Mouse (Mus musculus) natural killer cell, adult 2 months (primary cell): ENCODE results near the gene Gm17655.
A peak's percentile ranks its signal among the peaks of the same experiment; 100 is the strongest.
"Not testable (repeated sequence)": the region's sequence is repeated elsewhere in the genome, so short reads cannot be mapped to it uniquely, and the experiment has no call there.

Experiments
- DNase-seq, 2 experiments: peaks; one replicate each; pipeline ENCODE4 v3.0.0; 2022; ENCODE audit warnings: low spot score in 2 of 2

Gene Gm17655

DNA sequence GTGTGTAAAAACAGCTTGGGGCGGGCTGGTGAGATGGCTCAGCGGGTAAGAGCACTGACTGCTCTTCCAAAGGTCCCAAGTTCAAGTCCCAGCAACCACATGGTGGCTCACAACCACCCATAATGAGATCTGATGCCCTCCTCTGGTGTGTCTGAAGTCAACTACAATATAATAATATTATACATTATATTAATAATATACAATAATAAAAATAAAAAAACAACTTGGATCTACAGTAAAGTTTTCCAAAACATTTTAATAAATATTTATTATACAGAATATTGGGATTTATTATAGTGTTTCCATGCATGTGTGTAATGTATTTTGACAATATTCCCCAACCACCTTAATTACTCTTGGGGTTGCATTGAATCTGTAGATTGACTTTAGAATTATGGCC, at the start of gene Gm17655:
Gm17655 (minus strand) TSS at position 101 of the 400 bp plus-strand sequence.
- DNase-seq: not testable (repeated sequence)

DNA sequence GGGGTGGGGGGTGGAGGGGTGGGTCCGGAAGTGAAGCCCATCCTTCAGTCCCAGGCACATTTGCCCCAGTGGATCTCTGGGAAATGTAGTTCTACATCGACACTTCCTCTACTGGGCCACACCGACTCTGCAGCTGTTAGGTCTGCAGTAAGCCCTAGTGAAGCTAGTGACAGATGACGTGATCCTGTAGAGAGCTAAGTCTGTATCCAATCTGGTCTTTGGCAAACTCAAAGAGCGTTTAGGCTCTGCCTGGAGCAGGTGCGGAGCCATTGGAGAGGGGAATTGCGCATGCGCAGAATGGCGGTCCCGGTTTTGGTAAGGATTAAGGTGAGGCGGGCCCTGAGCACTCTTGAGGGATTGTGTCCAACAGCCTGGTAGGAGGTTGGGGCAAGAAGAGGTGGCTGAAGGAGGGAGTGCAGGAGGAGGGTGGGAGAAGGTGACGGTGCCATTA, 37.7 kb upstream of the Gm17655 start, which contains the start of gene Zfp605:
Zfp605 (plus strand) TSS at position 102 of the 451 bp plus-strand sequence.
- DNase-seq: peak; percentile 75 to 82

DNA sequence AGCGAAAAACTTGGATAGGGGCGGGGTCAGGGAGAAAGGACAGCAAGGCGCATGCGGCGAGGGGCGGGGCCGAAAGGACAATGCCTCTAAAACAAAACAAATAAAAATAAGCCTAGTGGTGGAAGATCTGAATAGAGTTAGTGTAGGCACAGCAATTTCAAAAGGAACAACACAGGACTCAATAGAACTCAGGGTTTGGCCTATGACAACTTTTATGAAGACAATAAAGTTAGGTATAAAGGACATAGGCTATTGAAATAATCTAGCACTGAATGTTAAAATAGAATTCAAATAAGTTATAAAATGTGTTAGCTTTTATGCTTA, 36.0 kb upstream of the Gm17655 start:
- peak in 1 of 2 experiments; percentile 93 for DNase-seq

DNA sequence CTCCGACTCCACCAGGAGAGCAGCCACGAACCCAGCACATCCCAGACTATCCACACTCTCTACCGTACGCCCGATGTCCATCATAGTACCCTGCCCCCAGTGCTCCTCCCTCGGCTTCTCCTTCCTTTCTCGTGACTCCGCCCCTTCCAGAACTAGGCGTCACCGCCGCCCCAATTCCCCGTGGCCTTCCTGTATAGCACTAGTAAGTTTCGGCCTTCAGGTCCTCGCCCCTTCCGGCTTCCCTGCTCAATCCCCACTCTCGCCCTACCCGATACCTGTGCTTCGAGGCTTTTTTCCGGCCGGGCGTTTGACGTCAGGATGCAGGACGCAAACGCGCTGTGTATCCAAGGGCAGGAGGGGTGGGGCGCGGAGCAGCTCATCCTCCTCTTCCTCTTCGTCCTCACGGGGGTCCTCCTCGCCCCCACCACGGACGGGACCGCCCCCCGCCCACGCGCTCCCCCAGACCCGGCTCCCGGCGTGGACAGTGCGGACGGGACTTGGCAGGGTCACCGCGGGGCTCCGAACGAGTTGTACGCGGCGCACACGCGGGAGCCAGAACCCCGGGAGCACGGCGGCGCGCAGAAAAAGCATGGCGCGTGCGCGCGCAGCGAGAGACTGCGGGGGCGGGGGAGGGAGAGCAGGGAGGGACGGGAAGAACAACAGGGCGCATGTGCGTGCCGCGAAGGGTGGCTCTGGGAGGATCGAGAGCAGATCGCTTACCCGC, 35.4 kb upstream of the Gm17655 start, which contains the start of gene Gtpbp6:
Gtpbp6 (minus strand) TSS at position 617 of the 724 bp plus-strand sequence.
- DNase-seq: peak; percentile 82 to 85

DNA sequence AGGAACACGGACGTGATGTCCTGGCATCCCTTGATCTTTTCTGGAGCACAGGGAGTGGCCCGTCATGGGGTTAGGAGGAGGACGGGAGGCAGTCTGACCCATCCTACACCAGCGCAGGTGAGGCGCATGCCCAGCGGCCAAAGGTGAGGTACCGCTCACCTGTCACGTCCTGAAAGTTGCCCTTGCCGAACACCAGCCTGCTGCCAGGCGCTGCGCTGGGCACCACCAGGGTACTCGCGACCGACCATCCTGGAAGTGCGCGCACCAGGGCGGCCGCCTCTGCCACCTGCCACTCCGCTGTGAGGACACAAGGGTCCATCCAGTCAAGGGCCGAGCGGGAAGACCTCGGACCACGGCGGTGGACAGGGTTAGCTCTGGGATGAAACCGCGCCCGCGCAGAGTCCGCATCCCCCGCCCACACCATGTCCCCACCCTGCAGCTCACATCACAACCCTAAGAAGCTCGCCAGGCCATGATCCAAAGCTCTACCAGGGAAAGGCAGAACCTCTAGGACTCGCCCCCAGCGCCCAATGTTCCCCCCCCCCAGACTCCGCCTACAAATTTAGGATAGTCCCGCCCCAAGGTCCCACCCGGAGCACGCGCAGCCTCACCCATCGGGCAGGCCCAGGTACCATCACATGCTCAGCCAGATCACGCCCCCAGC, 34.7 kb upstream of the Gm17655 start:
- DNase-seq: no peak

DNA sequence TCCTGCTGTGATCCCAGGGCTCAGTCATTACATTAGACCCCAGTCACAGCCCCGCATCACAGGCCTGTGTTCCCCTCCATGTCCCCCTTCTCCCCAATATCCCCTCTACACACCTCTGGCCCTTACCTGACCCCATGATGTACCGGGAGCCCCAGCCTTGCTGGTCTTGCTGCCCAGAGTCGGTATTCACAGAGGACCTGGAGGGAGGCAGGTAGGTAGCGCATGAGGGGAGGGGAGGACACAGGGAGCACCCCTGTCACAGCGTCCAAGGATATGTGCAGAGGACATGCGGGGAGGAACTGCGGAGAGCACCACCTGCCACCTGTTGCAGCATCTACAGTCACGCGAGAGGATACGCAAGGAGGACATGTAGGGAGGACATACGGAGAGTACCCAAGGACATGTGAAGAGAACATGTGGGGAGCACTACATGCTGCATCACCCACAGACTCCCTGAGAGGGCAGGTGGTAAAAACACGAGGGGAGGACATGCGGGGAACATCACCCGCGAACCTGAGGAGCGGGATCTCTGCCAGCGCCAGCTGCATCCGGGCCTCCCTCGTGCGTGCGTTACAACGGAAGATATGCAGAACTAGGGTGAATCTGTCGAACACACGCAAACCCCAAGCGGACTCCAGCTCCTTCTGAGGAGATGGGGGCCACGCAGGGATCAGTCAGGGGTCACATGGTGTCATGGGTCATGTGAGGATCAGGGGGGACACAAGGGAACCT, 34.0 kb upstream of the Gm17655 start:
- DNase-seq: no peak

DNA sequence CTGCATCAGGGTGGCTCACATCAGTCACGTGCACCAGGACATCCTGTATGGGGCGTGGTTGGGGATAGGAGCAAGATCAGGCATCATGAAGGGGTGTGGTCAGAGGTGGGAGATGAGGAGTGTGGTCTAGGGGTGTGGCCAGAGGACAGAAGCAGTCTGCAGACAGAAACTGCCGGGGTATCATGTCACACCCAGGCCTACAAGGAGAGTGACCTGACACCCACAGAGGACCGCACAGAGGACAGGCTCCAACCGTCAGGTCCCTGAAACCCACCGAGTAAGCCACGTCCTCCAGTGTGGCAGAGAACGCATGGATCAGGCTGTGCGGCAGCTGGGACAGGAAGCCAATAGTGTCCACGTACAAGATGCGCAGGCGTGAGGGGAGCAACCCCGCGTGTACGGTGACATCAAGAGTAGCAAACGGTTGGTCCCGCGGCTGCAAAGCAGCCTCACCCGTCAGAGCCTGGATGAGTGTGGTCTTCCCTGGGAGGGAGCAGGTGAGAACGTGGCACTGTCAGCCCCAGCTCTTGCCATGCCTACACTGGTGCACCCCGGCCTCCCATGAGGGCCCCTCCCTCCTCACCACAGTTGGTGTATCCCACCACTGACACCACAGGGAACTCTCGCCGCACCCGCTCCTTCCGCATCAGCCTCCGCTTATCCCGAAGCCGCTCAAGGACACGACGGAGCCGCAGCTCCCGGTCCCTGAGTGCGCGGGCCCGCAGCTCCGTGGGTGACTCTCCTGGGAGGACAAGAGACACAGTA, 32.5 kb upstream of the Gm17655 start:
- no peak for DNase-seq

DNA sequence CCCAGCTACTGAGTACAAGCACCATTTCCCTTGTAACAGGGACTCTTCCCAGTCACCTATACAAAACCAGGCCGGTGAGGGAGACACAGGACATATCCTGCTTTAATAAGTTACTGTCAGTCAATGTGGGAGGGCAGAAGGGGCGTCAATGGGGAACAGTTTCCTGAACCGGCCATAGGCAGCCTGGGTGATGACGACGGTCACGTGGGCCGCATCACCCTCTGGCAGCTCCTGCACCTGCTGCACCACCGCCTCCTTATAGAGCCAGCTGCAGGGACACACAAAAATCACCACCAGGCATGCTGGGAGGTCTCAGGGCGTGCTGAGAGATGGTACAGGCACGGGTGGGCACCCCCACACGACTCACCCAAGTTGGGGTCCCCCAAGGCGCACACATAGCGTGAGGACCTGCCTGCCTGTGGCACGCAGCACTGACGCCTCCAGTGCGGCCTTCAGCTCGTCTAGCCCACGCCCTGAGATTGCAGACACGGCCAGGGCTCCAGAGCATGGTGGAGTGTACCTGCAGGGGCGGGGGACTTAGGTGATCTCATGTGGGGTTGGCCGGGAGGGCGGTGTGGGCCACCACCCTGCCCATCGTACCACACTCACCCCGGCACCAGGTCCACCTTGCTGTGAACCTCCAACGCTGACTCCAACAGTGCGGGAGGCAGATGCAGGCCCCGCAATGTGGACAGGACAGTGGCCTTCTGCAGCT, 31.7 kb upstream of the Gm17655 start:
- DNase-seq: no peak

DNA sequence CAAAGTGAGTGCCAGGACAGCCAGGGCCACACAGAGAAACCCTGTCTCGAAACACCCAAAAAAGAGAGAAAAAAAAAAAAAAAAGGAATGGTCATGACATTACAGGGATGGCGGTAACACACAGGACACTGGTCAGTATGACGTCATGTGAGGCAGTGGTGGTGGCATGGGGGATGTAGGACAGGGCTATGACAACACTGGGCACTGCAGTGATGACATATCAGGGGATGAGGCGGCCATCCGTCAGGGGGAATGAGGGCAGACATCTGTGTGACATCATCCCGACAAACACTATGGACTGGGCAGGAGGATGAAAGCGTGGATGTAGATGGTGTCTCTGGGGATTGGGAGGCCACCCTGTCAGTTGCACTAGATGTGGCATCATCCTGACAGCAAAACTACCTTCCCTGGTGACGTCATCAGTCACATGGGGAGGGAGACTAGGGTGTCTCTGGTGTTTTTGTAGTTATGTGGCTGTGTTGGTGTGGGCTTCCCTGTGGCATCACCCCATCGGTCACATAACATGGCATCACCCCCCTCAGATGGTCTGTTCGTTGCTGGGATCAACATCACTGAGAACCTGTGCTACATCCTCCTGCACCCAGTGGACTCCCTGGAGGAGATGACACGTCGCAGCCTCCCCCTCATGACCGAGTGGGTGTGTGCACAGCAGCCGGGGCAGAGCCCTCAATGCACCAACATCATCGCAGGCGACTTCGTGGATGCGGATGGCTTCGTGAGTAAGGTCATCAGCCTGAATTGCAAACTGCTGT, 30.7 kb upstream of the Gm17655 start:
- DNase-seq: no peak

DNA sequence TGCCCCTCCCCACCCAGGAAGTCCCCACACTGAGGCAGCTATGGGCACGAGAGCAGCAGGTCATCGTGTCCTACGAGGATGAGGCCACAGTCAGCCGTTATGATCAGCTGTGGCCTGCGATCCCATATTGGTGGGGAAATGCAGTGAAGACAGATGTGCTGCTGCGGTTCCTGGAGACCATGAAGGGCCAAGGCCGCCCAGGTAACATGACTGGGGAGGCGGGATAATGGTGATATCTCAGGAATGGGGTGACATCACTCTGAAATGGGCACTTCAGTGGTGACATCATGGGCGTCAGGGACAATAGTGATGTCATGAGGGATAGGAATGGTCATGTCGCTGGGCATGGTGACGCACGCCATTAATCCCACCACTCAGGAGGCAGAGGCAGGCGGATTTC, 30.1 kb upstream of the Gm17655 start:
- DNase-seq: no peak

DNA sequence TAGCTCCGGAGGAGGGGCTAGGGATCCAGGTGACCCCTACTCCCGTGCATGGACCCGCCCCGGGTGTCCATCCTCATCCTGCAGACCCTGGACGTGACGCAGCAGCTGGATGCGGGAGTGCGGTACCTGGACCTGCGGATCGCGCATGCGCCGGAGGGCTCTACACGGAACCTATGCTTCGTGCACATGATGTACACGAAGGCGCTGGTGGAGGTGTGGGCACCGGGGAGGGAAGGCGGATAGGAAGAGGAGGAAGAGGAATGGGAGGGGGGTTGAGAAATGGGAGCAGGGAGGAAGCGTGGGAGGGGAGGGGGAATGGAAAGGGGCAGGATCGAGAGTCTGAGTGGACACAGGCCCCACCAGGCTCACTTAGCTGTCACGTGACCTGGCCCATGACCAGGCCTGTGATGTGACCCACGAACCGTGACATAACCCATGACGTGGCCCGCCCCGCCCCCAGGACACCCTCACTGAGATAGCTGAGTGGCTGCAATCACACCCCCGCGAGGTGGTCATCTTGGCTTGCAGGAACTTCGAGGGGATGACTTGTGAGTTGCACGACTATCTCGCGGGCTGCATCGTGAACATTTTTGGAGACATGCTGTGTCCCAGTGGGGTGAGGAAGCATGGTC, 29.5 kb upstream of the Gm17655 start:
- peak in 1 of 2 experiments; percentile 48 for DNase-seq

DNA sequence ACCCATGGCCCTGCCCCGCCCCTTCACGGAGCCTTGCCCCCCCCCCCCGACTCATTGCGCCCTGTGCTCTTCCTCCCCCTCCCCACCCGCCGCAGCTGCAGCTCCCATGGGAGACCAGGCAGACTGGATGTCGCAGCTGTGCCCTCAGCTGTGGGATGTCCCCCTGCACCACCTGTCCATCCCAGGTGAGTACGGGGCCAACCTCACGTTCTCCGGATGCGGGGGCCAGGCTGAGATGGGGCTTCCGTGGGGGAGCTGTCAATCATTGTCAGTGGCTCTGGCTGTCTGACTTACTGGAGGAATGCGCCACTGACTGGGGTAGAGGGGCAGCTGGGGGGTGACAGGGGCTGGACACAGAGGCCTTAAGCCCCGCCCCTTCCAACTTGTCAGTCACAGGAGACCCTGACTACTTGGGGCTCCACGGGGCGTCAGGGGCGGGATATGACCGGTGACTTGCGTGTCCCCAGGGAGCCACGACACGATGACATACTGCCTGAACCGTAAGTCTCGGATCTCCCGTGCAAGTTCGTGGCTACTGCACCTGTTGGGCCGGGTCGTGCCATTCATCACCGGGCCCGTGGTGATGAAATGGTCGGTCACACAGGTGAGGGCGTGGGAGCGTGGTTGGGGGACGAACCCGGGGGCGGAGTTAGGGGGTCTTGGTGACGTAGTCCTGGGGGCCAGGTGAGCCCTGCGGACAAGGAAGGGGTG, 28.8 kb upstream of the Gm17655 start:
- DNase-seq: peak in 1 of 2 experiments; percentile 47

DNA sequence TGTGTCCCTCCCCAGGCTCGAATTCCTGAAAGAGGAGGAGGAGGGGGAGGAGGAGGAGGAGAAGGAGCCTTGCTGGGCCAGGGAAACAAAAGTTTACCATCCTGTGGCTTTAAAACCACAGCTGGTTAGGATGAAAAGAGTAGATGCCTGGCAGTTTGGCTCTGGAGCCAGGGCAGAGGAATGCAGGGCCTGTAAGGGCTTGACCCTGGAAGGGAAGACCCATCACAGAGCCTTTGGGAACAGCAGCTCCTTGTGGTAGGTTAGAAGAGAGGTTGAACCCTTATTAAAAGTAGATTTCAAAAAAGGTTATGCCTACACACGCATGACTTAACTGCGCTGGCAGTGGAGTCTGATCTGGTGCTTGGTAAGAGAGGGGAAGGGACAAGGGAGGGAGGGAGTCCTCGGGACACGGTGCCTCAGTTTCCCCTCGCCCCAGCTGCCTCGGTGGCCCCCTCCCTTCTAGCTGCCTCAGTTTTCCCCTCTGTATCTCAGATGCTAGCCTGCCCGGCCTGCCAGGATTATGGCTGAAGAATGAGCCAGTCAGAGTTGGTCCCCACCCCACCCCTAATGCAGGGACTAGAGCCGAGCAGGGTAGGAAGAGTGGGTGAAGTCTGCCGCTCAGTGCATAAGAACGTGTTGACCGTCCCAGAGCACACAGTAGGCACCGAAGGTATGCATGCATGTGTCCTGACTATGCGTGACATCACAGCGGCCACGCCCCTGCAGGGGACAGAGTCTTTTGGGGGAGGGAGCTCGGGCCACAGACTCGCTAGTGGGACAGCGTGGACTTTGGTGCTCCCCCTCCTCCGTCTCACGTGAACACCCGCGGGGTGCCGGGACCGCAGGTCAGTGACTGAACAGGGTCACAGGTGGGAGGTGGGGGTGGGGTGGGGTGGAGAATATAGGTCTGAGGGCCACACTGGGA, 27.6 kb upstream of the Gm17655 start, which contains the start of gene Plcxd1:
Plcxd1 (plus strand) TSS at position 314 of the 925 bp plus-strand sequence.
- DNase-seq: no peak

DNA sequence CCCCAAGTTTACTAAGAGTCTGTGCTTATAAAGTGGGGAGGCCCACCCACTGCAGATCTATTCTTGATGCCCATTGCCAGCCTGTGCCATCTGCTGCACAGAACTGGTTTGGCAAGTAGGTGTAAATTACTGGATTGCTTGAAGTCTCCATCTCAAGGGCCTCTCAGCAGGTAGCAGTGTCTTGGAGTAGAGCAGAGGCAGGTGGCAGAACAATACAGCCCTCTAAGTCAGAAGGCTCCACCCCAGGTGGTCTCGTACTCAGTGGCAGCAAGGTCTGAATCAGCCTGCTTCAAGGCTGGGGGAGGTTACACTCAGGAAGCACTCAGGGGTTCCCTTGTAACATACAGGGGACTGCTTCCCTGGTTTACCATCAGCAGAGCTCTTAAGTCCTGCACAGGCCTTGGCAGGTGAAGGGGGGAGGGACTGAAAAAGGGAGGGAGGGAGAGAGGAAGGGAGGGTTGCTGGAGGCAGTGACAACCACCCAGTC, 26.7 kb upstream of the Gm17655 start:
- no peak for DNase-seq

DNA sequence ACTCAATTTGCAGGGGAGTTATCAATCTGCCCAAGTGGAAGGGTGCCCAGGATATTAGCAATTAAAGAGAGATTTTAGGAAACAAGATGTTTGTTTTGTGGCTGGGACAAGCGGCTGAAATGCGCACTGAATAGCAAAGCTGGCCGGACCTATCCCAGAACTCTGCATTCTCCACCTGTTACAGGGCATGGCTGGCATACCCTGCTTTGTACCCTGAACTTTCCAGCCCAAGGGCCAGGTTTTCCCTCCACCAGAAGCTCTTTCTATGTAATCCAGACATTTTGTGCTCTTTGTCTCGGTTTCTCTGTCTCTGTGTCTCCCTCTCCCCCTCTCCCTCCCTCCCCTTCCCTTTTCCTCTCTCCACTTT, 22.5 kb upstream of the Gm17655 start:
- no peak for DNase-seq

DNA sequence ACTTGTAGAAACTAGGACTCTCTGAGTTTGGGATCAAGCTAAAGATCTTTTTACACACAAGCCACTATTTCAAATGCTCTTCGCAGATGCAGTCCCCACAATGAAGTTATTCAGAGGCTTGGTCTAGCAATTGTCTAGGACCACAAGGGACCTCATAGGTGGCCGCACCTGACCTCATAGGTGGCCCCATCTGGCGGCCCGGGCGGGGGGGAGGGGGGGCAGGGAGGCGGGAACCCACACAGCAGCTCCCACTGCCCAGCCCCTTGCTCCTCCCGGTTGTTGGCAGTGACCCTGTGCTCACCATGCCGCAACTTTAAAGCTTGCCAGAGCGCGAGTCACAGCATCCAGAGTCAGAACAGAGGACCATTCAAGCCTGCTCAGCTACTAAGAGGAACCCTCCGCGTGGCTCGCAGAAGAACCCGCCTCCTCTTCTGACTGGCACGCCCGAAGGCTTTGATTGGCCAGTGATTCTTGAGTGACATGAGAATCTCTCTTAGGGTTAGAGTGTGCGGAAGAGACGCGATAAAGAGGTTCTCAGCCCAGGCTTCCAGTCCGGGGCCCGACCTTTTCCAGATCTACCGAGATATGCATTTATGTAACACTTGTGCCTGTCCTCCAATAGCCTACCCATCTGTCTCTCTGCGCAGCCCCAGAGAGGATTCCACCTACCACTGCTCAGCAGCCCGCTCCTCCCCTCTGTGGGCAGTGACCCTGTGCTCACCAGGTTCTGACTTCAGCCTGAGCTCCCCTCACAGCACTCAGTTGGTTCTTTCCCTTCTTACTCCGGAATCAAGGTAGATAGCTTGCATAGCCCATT, 21.9 kb upstream of the Gm17655 start, which contains the start of gene Gm35315:
Gm35315 (minus strand) TSS at position 391 of the 817 bp plus-strand sequence.
- peak; percentile 72 to 79 for DNase-seq

DNA sequence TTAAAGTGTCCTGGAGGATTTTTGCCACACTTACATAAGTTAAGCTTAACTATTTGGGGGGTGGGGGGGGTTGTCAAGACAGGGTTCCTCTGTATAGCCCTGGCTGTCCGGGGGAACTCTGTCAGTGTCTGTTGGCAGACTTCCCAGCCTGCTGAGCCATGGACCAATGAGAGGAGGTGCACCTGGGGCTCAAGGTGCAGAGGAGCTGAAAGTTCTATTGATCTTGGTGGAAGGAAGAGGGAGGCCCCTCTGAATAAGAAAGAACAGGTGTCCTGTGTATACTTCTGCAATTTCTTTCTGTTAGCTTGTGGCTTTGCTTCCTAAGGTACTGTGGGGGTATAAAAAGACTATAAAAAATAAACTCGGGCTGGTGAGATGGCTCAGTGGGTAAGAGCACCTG, 19.2 kb upstream of the Gm17655 start:
- no peak for DNase-seq
